In the genomic region with DNA sequence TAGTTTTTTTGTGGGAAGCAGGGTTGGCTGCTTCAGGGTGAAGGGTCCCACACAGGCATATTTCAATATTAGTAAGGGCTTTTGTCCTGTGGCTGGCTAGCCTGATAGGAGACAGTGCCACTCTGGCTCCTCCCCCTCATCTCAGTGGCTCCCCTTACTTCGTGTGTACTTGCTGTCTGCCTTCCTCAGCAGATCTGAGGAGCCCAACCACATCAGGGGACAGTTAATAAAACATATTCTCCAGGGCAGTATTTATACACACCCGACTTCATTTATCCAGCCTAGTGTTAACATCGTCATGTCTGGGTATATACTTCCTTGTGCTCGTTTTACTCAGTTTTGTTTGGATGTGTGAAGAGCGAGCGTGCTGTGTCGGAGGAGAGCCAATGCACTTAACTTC, we compare ENCODE assay signal across 27 mouse cellular contexts. TPM values are rescaled to one million over a fixed set of nuclear protein-coding genes. Genes with fewer than 3 reads are reported as not detected.
DNase-seq lines count a peak whose midpoint lies in the region; ATAC-seq and TF ChIP-seq lines count a peak whose summit lies in the region.
"Had no signal": no experiment of that assay in that cellular context is flagged by ENCODE, and none has a peak within 500 bp of the region (broad histone marks: within the 10 kb centered on the region; RNA-seq: fewer than 3 reads in every experiment).

No protein-coding gene starts in this region.

- DNase-seq in forebrain, embryonic 11.5 days (ENCODE audit: low spot score) = peak; percentile 28
- DNase-seq in lung, postnatal 10 days = peak; percentile 11
- DNase-seq in lung, postnatal 36 days = no peak
- peak; percentile 55 for DNase-seq in MEL-GATA-1-ER (ENCODE audit: extremely low read depth, low read depth)
- DNase-seq in layer of hippocampus, postnatal 25 days (ENCODE audit: extremely low spot score in 1 of 2, low spot score in 1 of 2) = no peak
- DNase-seq: adrenal gland, postnatal 10 days; cerebellum, adult 11 months; cerebellum, adult 8-10 months; cerebellum, postnatal 14 days; embryo, embryonic 11 days; gastrocnemius, adult 2 months; gastrocnemius, postnatal 25 days; heart, postnatal 10 days; heart, postnatal 4 days had no signal

- no peak for ATAC-seq in forebrain, embryonic 11.5 days (replicated peaks; ENCODE audit: low FRiP score)
- no peak for ATAC-seq in forebrain, embryonic 12.5 days (ENCODE audit: low FRiP score)
- ATAC-seq in intestine, embryonic 16.5 days = peak; percentile 28; the same call in 1 of the 2 replicates
- ATAC-seq in intestine, postnatal 0 days = no peak
- ATAC-seq: forebrain, embryonic 16.5 days; hindbrain, embryonic 16.5 days; inflammation-experienced regulatory T-cells, adult 6 months had no signal

- H3K27me3 ChIP-seq in forebrain, embryonic 11.5 days (ENCODE audit: control insufficient read depth, insufficient read depth, low read length) = no peaks in the 10 kb centered on the region
- H3K27me3 ChIP-seq in forebrain, embryonic 12.5 days = no peaks in the 10 kb centered on the region
- no peaks in the 10 kb centered on the region for H3K27me3 ChIP-seq in intestine, embryonic 16.5 days (replicated peaks; ENCODE audit: control insufficient read depth, insufficient read depth, low read length)
- H3K27me3 ChIP-seq in intestine, postnatal 0 days (replicated peaks; ENCODE audit: control insufficient read depth, insufficient read depth, low read length) = no peaks in the 10 kb centered on the region
- H3K27me3 ChIP-seq: embryonic facial prominence, embryonic 15.5 days; heart, embryonic 12.5 days; hindbrain, embryonic 12.5 days had no signal

- H3K4me3 ChIP-seq in forebrain, embryonic 11.5 days (ENCODE audit: low read depth, low read length) = no peak overlapping the region
- no peak overlapping the region for H3K4me3 ChIP-seq in forebrain, embryonic 12.5 days (replicated peaks)
- no peak overlapping the region for H3K4me3 ChIP-seq in intestine, embryonic 16.5 days (ENCODE audit: low read length)
- no peak overlapping the region for H3K4me3 ChIP-seq in intestine, postnatal 0 days (ENCODE audit: low read depth, low read length)
- H3K4me3 ChIP-seq: embryonic facial prominence, embryonic 15.5 days; erythroblast, embryonic 14.5 days; forebrain, embryonic 10.5 days; gastrocnemius, adult 2 months; heart, embryonic 12.5 days; hindbrain, embryonic 12.5 days had no signal

- H3K4me2 ChIP-seq in forebrain, embryonic 11.5 days (ENCODE audit: low read depth, low read length, severe bottlenecking) = no peak overlapping the region
- H3K4me2 ChIP-seq in forebrain, embryonic 12.5 days = no peak overlapping the region
- no peak overlapping the region for H3K4me2 ChIP-seq in intestine, embryonic 16.5 days (ENCODE audit: low read depth, low read length)
- H3K4me2 ChIP-seq in intestine, postnatal 0 days (replicated peaks; ENCODE audit: low read depth) = no peak overlapping the region
- H3K4me2 ChIP-seq: embryonic facial prominence, embryonic 15.5 days; heart, embryonic 12.5 days; hindbrain, embryonic 12.5 days had no signal

- H3K4me1 ChIP-seq in forebrain, embryonic 11.5 days (replicated peaks; ENCODE audit: control insufficient read depth, insufficient read depth, low read length) = no peaks in the 10 kb centered on the region
- H3K4me1 ChIP-seq in forebrain, embryonic 12.5 days = no peaks in the 10 kb centered on the region
- peaks cover 10% of the 10 kb centered on the region for H3K4me1 ChIP-seq in intestine, embryonic 16.5 days (ENCODE audit: control insufficient read depth, insufficient read depth, low read length)
- no peaks in the 10 kb centered on the region for H3K4me1 ChIP-seq in intestine, postnatal 0 days (replicated peaks; ENCODE audit: control insufficient read depth, insufficient read depth, low read length)
- H3K4me1 ChIP-seq: embryonic facial prominence, embryonic 15.5 days had no signal

- no peak for TF ChIP-seq CTCF in intestine, postnatal 0 days (IDR thresholded peaks at IDR 0.05; ENCODE audit: low read depth)

- no peaks in the 10 kb centered on the region for H3K36me3 ChIP-seq in forebrain, embryonic 11.5 days (ENCODE audit: control insufficient read depth, insufficient read depth, low read length)
- no peaks in the 10 kb centered on the region for H3K36me3 ChIP-seq in forebrain, embryonic 12.5 days (replicated peaks)
- no peaks in the 10 kb centered on the region for H3K36me3 ChIP-seq in intestine, embryonic 16.5 days (ENCODE audit: control insufficient read depth, insufficient read depth, low read length)
- H3K36me3 ChIP-seq in intestine, postnatal 0 days (ENCODE audit: control insufficient read depth, insufficient read depth) = no peaks in the 10 kb centered on the region
- H3K36me3 ChIP-seq: embryonic facial prominence, embryonic 15.5 days; forebrain, embryonic 10.5 days; hindbrain, embryonic 12.5 days had no signal

- H3K9me3 ChIP-seq in forebrain, embryonic 11.5 days (ENCODE audit: control insufficient read depth, low read length) = no peaks in the 10 kb centered on the region; the same call in 1 of the 2 replicates
- no peaks in the 10 kb centered on the region for H3K9me3 ChIP-seq in forebrain, embryonic 12.5 days
- no peaks in the 10 kb centered on the region for H3K9me3 ChIP-seq in intestine, embryonic 16.5 days (ENCODE audit: control insufficient read depth, low read length)
- H3K9me3 ChIP-seq in intestine, postnatal 0 days (ENCODE audit: control insufficient read depth) = no peaks in the 10 kb centered on the region
- H3K9me3 ChIP-seq: embryonic facial prominence, embryonic 15.5 days; hindbrain, embryonic 12.5 days had no signal

- no peak overlapping the region for H3K27ac ChIP-seq in forebrain, embryonic 11.5 days (ENCODE audit: low read depth, low read length)
- no peak overlapping the region for H3K27ac ChIP-seq in forebrain, embryonic 12.5 days
- H3K27ac ChIP-seq in intestine, embryonic 16.5 days (ENCODE audit: low read length) = no peak overlapping the region
- H3K27ac ChIP-seq in intestine, postnatal 0 days (ENCODE audit: low read depth, low read length) = no peak overlapping the region
- H3K27ac ChIP-seq: embryonic facial prominence, embryonic 15.5 days; forebrain, embryonic 10.5 days; gastrocnemius, adult 2 months; hindbrain, embryonic 12.5 days had no signal

- WGBS in forebrain, embryonic 11.5 days = 82% methylated on average over 7 of the region's 7 CpGs
- 83% methylated on average over 7 of the region's 7 CpGs for WGBS in forebrain, embryonic 12.5 days
- 44% methylated on average over 7 of the region's 7 CpGs for WGBS in intestine, embryonic 16.5 days
- WGBS in intestine, postnatal 0 days = 65% methylated on average over 7 of the region's 7 CpGs

- H3K9ac ChIP-seq in forebrain, embryonic 11.5 days (ENCODE audit: low read length) = no peak overlapping the region
- no peak overlapping the region for H3K9ac ChIP-seq in forebrain, embryonic 12.5 days
- H3K9ac ChIP-seq in intestine, embryonic 16.5 days (ENCODE audit: low read depth, low read length) = no peak overlapping the region
- H3K9ac ChIP-seq in intestine, postnatal 0 days (ENCODE audit: low read depth, low read length) = no peak overlapping the region
- H3K9ac ChIP-seq: embryonic facial prominence, embryonic 15.5 days; heart, embryonic 12.5 days; hindbrain, embryonic 12.5 days had no signal

RNA-seq across cellular contexts. Expression of a gene that starts 5.6 kb away (rescaled TPM):
- 1.8 and 2.2 TPM in 2 replicates for polyA plus RNA-seq in forebrain, embryonic 11.5 days (2014; fragmentation: Nextera tagmentation; extraction: Ambion mirVana)
- polyA plus RNA-seq in forebrain, embryonic 12.5 days (2016; fragmentation: Nextera tagmentation; extraction: Ambion mirVana) = 1.4 and 1.8 TPM in 2 replicates
- 1.5 and 1.7 TPM in 2 replicates for polyA plus RNA-seq in intestine, embryonic 16.5 days (2015; fragmentation: Nextera tagmentation; extraction: Ambion mirVana)
- polyA plus RNA-seq in intestine, postnatal 0 days (2015; fragmentation: Nextera tagmentation; extraction: Ambion mirVana) = 0.61 and 0.99 TPM in 2 replicates
- under 1 TPM in 1 of 2 experiments, not detected in 1; 0.07 TPM for total RNA-seq in layer of hippocampus, postnatal 25 days (2021)
- total RNA-seq: common myeloid progenitor, adult 5-6 weeks; granulocyte monocyte progenitor cell, adult 5-6 weeks had no signal
- polyA plus RNA-seq: erythroblast, embryonic 14.5 days; inflammation-experienced regulatory T-cells, adult 6 months had no signal

RNA-seq across cellular contexts. Expression of a gene that starts 7.9 kb away (rescaled TPM):
- polyA plus RNA-seq in forebrain, embryonic 11.5 days (2014; fragmentation: Nextera tagmentation; extraction: Ambion mirVana) = 0.12 and 0.20 TPM in 2 replicates
- polyA plus RNA-seq in forebrain, embryonic 12.5 days (2016; fragmentation: Nextera tagmentation; extraction: Ambion mirVana) = not detected in 2 replicates
- polyA plus RNA-seq in intestine, embryonic 16.5 days (2015; fragmentation: Nextera tagmentation; extraction: Ambion mirVana) = 79.6 and 86.9 TPM in 2 replicates
- polyA plus RNA-seq in intestine, postnatal 0 days (2015; fragmentation: Nextera tagmentation; extraction: Ambion mirVana) = 136 and 161 TPM in 2 replicates
- total RNA-seq in layer of hippocampus, postnatal 25 days (2021) = not detected
- total RNA-seq: common myeloid progenitor, adult 5-6 weeks; gastrocnemius, adult 2 months; gastrocnemius, postnatal 25 days; granulocyte monocyte progenitor cell, adult 5-6 weeks; heart, postnatal 10 days; heart, postnatal 4 days had no signal
- polyA plus RNA-seq: erythroblast, embryonic 14.5 days; forebrain, embryonic 16.5 days; hindbrain, embryonic 16.5 days; inflammation-experienced regulatory T-cells, adult 6 months had no signal

Comparison
In these comparisons a context has a peak if more than half of its experiments do, and no peak if none do; other contexts are left out.
1. DNase-seq: peak in forebrain, embryonic 11.5 days (single experiment), lung, postnatal 10 days (single experiment) and MEL-GATA-1-ER (single experiment); none in lung, postnatal 36 days (single experiment) and layer of hippocampus, postnatal 25 days (0 of 2).
2. RNA of a gene that starts 7.9 kb away (polyA plus RNA-seq): 136 to 161 TPM in intestine, postnatal 0 days and 79.6 to 86.9 TPM in intestine, embryonic 16.5 days; 0.12 to 0.20 TPM in forebrain, embryonic 11.5 days and not detected in forebrain, embryonic 12.5 days; every median in the first group is over 10 times any median in the second.